Mouse (Mus musculus): ENCODE data around the gene Cib1. TPM values are rescaled to one million over a fixed set of nuclear protein-coding genes. Genes with fewer than 3 reads are reported as not detected.

The Cib1 gene
- polyA plus RNA-seq, 1 experiment from 2014 or later, result 26.4 TPM

DNA sequence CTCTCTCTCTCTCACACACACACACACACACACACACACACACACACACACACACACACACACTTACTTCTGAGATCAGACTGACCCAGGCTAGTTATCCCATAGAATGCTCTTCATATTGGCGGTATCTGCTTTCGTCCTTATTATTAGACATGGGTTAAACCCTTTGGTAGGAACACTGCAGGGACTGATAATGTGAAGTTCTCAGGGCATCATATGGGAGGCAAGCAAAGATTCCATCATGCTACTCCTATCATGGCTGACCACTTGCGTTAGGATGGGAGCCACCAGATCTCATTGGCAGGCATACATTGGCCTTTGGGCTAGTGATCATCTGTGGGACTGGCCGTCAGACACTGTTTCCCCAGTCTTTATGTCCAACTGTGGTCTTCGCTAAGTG lies 37.5 kb downstream of the Cib1 start:
- 93% methylated on average over 5 of the region's 5 CpGs for WGBS
- no peaks in the 10 kb centered on the region for H3K27me3 ChIP-seq (ENCODE audit: control insufficient read depth, insufficient read depth, low read length)
- H3K9me3 ChIP-seq (ENCODE audit: control insufficient read depth, low read length), result no peaks in the 10 kb centered on the region
- H3K4me2 ChIP-seq (ENCODE audit: low read depth, low read length), result no peak overlapping the region
- no peak overlapping the region for H3K27ac ChIP-seq (ENCODE audit: low read depth, low read length)
- ATAC-seq (ENCODE audit: low read depth), result no peak
- peaks cover 45% of the 10 kb centered on the region for H3K4me1 ChIP-seq (ENCODE audit: control insufficient read depth, insufficient read depth, low read length)
- no peak overlapping the region for H3K4me3 ChIP-seq (ENCODE audit: low read depth, low read length)
- no peak overlapping the region for H3K9ac ChIP-seq (replicated peaks; ENCODE audit: low read depth, low read length)
- no peaks in the 10 kb centered on the region for H3K36me3 ChIP-seq (ENCODE audit: control insufficient read depth, insufficient read depth, low read length)

DNA sequence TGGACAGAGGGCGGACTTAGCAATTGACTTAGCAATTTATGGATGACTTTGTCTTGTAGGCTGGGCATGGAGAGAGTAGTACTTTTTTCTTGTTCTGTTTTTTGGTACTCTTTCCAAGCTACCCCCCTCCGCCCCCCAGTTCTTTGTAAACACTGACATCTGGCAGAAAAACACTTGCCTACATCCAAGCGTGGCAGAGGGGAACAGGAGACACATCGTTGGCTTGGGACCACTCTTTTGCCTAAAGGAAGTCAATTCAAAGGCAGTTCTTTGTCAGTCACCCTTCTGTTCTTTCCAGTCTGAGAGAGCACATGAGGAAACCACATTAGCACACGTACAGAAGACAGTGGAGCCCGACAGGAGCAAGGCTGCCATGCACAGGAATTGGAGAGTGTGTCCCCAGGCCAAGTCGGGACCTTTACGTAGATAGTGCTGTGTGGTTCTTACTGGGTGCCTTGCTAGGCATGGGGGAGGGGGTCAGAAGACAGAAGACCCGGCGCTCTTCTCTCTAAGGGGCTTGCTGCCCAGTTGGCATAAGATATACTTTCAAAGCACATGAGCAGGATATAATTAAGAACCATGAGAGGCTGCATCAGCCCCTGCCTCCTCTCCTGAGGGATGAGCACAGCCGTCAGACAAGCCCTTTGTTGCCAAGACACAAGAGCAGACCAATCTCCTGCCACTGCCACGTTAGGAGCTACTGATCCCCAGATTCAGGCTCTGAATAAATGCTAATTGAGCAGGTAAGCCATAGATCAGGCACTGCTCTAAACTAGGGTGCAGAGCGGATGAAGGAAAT lies 38.5 kb downstream of the Cib1 start:
- 43% methylated on average over 13 of the region's 13 CpGs for WGBS
- no peaks in the 10 kb centered on the region for H3K27me3 ChIP-seq (ENCODE audit: control insufficient read depth, insufficient read depth, low read length)
- H3K4me2 ChIP-seq (ENCODE audit: low read depth, low read length), result peak overlapping the region; percentile 11; the same call in 1 of the 2 replicates
- no peak for ATAC-seq (ENCODE audit: low read depth)
- H3K36me3 ChIP-seq (ENCODE audit: control insufficient read depth, insufficient read depth, low read length), result no peaks in the 10 kb centered on the region
- H3K27ac ChIP-seq (ENCODE audit: low read depth, low read length), result peak overlapping the region; percentile 72
- no peak overlapping the region for H3K9ac ChIP-seq (replicated peaks; ENCODE audit: low read depth, low read length)
- H3K4me3 ChIP-seq (ENCODE audit: low read depth, low read length), result no peak overlapping the region
- H3K4me1 ChIP-seq (ENCODE audit: control insufficient read depth, insufficient read depth, low read length), result peaks cover 38% of the 10 kb centered on the region
- H3K9me3 ChIP-seq (ENCODE audit: control insufficient read depth, low read length), result no peaks in the 10 kb centered on the region

DNA sequence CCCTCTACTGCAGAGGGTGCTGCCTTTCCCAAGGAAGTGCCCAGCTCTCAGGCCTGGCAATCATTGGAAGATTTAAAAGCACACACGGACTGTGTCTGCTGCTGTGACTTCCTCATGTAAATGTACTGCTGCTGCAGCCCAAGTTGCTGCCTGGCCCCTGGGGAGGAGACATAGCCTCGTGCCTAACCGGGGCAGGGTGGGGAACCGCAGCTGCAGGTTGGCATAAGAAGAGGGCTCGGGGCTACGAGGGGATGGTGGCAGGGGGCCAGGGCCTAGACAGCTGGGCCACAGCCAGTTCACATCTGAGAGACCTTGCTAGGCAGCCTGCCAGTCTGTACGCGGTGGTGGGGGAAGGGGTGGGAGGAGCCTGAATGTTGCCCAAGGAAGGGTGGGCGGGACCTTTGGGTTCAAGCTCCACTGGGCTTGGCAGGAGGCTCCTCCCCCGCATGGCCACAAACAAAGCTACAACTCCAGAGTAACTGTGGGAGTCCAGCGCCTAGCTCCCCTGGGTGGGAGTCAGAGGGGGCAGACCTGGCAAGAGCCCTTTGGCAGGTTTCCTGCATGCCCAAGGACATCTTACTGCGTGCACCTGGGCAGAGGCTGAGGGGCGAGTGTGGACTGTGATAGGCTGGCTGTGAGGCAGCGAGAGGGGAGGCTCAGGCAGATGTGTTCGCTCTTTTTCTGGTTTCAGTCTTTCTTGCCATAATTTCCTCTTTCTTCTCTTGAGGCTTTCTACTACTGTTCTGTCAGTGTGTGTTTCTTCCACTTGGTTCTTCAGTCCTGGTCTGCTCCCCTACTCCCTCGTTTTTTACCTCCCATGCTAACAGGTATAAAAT lies 40.2 kb downstream of the Cib1 start:
- 12% methylated on average over 15 of the region's 16 CpGs for WGBS
- Histone ChIP-seq H3K36me3 (ENCODE audit: control insufficient read depth, insufficient read depth, low read length) (no peaks in the 10 kb centered on the region), H3K27ac (ENCODE audit: low read depth, low read length) (peak overlapping the region; percentile 71), H3K4me3 (ENCODE audit: low read depth, low read length) (no peak overlapping the region), H3K9me3 (ENCODE audit: control insufficient read depth, low read length) (no peaks in the 10 kb centered on the region), H3K4me2 (ENCODE audit: low read depth, low read length) (peak overlapping the region; percentile 35), H3K9ac (replicated peaks; ENCODE audit: low read depth, low read length) (no peak overlapping the region), H3K27me3 (ENCODE audit: control insufficient read depth, insufficient read depth, low read length) (no peaks in the 10 kb centered on the region), H3K4me1 (ENCODE audit: control insufficient read depth, insufficient read depth, low read length) (peaks cover 46% of the 10 kb centered on the region)
- ATAC-seq (ENCODE audit: low read depth), result peak; percentile 84

DNA sequence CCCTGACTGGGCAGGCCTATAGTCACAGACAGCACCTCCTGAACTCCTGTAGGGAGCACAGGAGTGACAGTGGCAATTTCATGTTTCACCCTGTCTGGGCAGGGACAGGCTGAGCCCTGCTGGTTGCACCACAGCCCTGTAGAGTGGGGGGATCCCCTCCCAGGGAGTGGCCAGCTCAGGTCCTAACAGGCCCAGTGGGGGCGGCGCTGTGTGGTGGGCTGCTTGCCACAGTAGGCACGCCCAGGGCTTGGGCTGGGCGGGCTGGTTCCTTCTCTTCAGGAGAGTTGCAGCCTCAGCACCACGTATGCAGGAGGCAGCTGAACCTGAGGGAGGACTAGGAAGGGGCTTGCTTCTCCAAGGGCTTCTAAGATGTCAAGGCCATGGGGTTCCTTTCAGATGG lies 41.2 kb downstream of the Cib1 start:
- no peak for ATAC-seq (ENCODE audit: low read depth)
- Histone ChIP-seq H3K4me1 (ENCODE audit: control insufficient read depth, insufficient read depth, low read length) (peaks cover 43% of the 10 kb centered on the region), H3K4me2 (ENCODE audit: low read depth, low read length) (no peak overlapping the region), H3K4me3 (ENCODE audit: low read depth, low read length) (no peak overlapping the region), H3K9ac (replicated peaks; ENCODE audit: low read depth, low read length) (no peak overlapping the region), H3K36me3 (ENCODE audit: control insufficient read depth, insufficient read depth, low read length) (no peaks in the 10 kb centered on the region), H3K27ac (ENCODE audit: low read depth, low read length) (peak overlapping the region; percentile 71; the same call in 1 of the 2 replicates), H3K9me3 (ENCODE audit: control insufficient read depth, low read length) (no peaks in the 10 kb centered on the region), H3K27me3 (ENCODE audit: control insufficient read depth, insufficient read depth, low read length) (no peaks in the 10 kb centered on the region)
- 39% methylated on average over 5 of the region's 5 CpGs for WGBS

DNA sequence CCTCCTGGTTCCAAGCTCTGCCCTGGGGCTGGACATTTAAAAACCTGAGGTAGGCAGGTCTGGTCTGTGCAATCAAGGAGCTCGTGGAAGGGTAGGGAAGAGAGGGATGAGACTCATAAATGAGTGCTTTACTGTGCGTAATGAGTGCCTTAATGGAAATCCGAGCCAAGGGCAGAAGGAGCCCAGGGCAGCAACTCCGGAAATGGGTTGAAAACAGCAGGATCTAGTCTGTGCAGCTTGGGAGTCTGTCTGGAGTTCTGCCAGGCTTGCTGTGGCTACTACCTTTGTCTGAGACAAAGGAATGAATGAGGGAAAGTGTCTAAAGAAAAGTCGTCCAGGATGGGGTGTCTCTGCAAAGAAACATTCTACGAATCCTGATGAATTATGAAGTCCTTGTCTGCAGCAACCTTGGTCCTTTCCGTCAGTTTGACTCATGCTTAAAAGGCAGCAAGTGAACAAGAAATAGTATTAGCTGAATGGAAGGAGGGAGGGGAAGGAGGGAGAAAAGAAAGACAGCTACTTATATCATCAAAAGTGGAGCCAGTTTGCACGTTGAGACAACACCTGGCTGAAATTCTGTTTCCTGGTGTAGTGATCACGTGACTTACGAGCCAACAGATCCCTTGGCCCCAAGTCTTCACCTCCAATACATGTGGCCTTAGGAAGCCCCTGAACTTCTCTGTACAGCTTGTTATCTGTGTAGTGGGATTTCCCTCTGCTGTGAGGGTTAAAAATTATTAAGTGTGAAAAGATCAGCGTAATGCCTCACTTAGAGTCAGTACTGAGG lies 43.3 kb downstream of the Cib1 start:
- ATAC-seq (ENCODE audit: low read depth), result no peak
- Histone ChIP-seq H3K27me3 (ENCODE audit: control insufficient read depth, insufficient read depth, low read length) (no peaks in the 10 kb centered on the region), H3K27ac (ENCODE audit: low read depth, low read length) (peak overlapping the region; percentile 62), H3K4me1 (ENCODE audit: control insufficient read depth, insufficient read depth, low read length) (peaks cover 42% of the 10 kb centered on the region), H3K9me3 (ENCODE audit: control insufficient read depth, low read length) (no peaks in the 10 kb centered on the region), H3K4me3 (ENCODE audit: low read depth, low read length) (no peak overlapping the region), H3K9ac (replicated peaks; ENCODE audit: low read depth, low read length) (no peak overlapping the region), H3K4me2 (ENCODE audit: low read depth, low read length) (peak overlapping the region; percentile 11; the same call in 1 of the 2 replicates), H3K36me3 (ENCODE audit: control insufficient read depth, insufficient read depth, low read length) (no peaks in the 10 kb centered on the region)
- WGBS, result 29% methylated on average over 11 of the region's 11 CpGs

DNA sequence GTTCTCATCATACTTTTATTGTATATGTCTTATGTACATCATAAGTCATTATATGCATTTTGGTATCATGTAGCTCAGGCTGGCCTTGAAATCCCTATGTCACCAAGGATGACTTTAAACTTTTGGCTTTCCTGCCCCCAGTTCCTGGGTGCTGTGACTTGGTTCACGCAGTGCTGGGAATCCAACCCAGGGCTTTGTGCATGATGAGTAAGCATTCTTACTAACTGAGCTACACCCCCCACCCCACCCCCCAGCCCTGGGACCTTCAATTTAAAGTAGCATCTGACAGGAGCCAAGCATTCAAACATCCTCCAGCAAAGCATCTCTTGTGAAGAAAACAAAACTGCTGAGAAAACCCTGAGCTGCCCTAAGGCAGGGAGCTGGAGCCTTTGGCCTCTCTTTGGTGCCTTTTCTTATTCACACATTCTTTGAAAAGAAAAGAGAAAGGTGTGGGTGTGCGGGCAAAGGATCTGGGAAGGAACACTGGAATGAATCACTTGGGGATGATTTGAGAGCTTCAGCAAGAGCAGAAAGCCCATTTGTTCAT lies 44.0 kb downstream of the Cib1 start:
- no peak for ATAC-seq (ENCODE audit: low read depth)
- no peaks in the 10 kb centered on the region for H3K9me3 ChIP-seq (ENCODE audit: control insufficient read depth, low read length)
- H3K27me3 ChIP-seq (ENCODE audit: control insufficient read depth, insufficient read depth, low read length), result no peaks in the 10 kb centered on the region
- no peaks in the 10 kb centered on the region for H3K36me3 ChIP-seq (ENCODE audit: control insufficient read depth, insufficient read depth, low read length)
- H3K4me1 ChIP-seq (ENCODE audit: control insufficient read depth, insufficient read depth, low read length), result peaks cover 37% of the 10 kb centered on the region
- H3K9ac ChIP-seq (replicated peaks; ENCODE audit: low read depth, low read length), result no peak overlapping the region
- 58% methylated on average over 2 of the region's 2 CpGs for WGBS
- peak overlapping the region; percentile 62 for H3K27ac ChIP-seq (ENCODE audit: low read depth, low read length)
- H3K4me2 ChIP-seq (ENCODE audit: low read depth, low read length), result peak overlapping the region; percentile 11; the same call in 1 of the 2 replicates
- H3K4me3 ChIP-seq (ENCODE audit: low read depth, low read length), result no peak overlapping the region

DNA sequence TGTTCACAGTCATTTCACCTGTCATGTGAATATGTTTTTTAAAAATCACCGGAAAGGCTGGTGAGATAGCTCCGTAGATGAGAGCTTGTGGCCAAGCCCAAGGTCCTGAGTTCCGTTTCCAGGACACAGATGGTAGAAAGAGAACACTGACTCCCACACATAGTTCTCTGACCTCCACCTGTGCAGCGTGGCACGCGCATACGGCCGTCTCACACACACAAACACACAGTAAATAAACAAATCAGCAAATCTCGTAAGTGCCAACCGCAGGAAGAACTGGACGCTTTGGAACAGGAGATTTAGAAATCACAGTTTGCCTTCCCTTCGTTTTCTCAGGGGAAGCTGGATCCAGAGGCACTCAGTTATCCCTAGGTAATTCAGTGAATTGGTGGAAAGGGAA lies 45.1 kb downstream of the Cib1 start:
- H3K36me3 ChIP-seq (ENCODE audit: control insufficient read depth, insufficient read depth, low read length), result no peaks in the 10 kb centered on the region
- 53% methylated on average over 12 of the region's 12 CpGs for WGBS

DNA sequence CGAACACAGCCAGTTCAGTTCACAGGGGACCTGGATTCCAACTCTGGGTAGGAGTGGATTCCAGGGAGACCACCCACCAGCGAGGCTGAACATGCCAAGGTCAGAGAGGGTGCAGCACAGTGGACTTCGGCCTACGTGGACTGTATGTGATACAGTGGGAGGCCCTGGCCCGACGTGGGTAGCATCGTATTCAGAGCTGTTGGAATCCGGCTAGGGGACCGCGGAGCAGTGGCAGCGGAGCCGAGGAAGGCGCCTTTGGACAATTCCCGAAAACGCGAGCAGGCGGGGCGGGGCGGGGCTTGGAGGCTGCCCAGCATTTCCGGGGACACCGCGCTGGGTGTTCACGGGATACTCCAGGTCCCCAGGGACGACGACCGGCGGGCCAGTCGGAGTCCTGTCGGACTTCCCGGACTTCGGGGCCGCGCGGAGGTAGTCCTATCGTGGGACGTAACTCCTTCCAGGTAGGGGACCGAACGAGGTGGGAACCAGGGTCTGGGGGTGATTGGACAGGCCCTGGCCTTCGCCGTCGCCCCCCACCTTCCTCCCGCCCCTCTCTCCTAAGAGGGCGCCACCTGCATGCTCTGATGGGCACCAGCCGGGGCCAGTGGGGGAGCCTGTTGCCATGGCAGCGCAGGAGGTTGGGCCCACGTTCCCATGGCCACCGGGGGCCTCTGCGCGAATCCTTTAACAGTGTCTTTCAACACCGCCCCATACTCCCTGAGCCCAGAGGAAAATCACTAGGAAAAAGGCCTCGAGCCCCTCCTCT lies 45.9 kb downstream of the Cib1 start, which contains the start of gene Sema4b:
TSS of gene Sema4b (plus strand) at position 311 of the 766 bp plus-strand sequence.
- Histone ChIP-seq H3K27me3 (ENCODE audit: control insufficient read depth, insufficient read depth, low read length) (no peaks in the 10 kb centered on the region), H3K9me3 (ENCODE audit: control insufficient read depth, low read length) (no peaks in the 10 kb centered on the region), H3K9ac (replicated peaks; ENCODE audit: low read depth, low read length) (peak within 1 kb of the TSS; percentile 53), H3K4me1 (ENCODE audit: control insufficient read depth, insufficient read depth, low read length) (peaks cover 25% of the 10 kb centered on the region), H3K4me2 (ENCODE audit: low read depth, low read length) (peak within 1 kb of the TSS; percentile 63), H3K27ac (ENCODE audit: low read depth, low read length) (peak within 1 kb of the TSS; percentile 76), H3K36me3 (ENCODE audit: control insufficient read depth, insufficient read depth, low read length) (no peaks in the 10 kb centered on the region), H3K4me3 (ENCODE audit: low read depth, low read length) (peak within 1 kb of the TSS; percentile 46)
- under 1% methylated on average over 40 of the region's 51 CpGs for WGBS
- peak; percentile 92 for ATAC-seq (ENCODE audit: low read depth)

More for the DNA sequence above, 45.1 kb downstream of the Cib1 start:
- Histone ChIP-seq H3K4me2 (ENCODE audit: low read depth, low read length) (peak overlapping the region; percentile 63), H3K4me3 (ENCODE audit: low read depth, low read length) (peak overlapping the region; percentile 46), H3K27ac (ENCODE audit: low read depth, low read length) (peak overlapping the region; percentile 76), H3K4me1 (ENCODE audit: control insufficient read depth, insufficient read depth, low read length) (peaks cover 33% of the 10 kb centered on the region), H3K27me3 (ENCODE audit: control insufficient read depth, insufficient read depth, low read length) (no peaks in the 10 kb centered on the region), H3K9ac (replicated peaks; ENCODE audit: low read depth, low read length) (peak overlapping the region; percentile 53; the same call in 1 of the 2 replicates), H3K9me3 (ENCODE audit: control insufficient read depth, low read length) (no peaks in the 10 kb centered on the region)
- no peak for ATAC-seq (ENCODE audit: low read depth)
